Mouse (Mus musculus) E14TG2a.4 (cell line): Measurements from ENCODE around the gene Dok4.

Source experiments
- CTCF ChIP-seq: conservative IDR thresholded peaks from 2 replicates; pipeline ENCODE4 v1.5.1; 2014; ENCODE audit warnings: low read length
- POU5F1 ChIP-seq: IDR thresholded peaks from 2 replicates; pipeline ENCODE4 v1.6.1; 2014; ENCODE audit warnings: low read length, borderline replicate concordance

GRCm38 (mm10) chr8:94865292-94865691 is 10.8 kb downstream of the Dok4 start:
- TF ChIP-seq CTCF = no peak
- TF ChIP-seq POU5F1 = no peak
